Mouse (Mus musculus): ENCODE measurements around the gene 1600012H06Rik. TPM values are rescaled to one million over a fixed set of nuclear protein-coding genes. Genes with fewer than 3 reads are reported as not detected.
A peak's percentile ranks its signal among the peaks of the same experiment; 100 is the strongest.
"Not testable (repeated sequence)": the region's sequence is repeated elsewhere in the genome, so short reads cannot be mapped to it uniquely, and the experiment has no call there.

Gene 1600012H06Rik
- polyA plus RNA-seq, 1 experiment from 2014 or later: 37.5 TPM

DNA sequence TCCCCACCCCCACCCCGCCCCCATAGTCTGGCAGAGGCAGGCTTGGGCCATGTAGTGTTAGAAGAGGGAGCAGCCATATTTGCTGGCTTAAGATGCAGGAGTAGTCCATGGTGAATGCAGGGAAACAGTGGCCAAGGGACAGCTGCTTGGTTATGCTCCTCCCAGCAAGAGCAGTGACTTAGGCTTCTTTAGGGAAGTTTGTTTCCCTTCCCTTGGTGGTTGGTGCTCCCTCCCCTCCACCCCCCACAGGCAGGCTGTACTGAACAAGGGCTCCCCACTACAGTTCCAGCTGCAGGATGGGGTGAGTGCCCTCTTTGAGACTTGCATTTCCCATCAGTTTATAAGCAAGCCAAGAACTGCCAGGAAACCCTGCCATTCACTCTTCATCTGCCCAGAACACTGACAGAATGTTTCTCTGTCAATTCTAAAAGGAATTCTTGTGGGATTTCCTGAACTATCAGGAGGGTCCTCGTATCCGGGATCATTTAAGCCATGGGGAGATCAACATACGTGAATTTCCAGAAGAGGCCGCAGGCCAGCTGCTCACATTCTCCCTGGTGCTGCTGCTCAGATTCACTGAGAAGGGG is 47.2 kb downstream of the 1600012H06Rik start:
- WGBS: 65% methylated on average over 4 of the region's 5 CpGs
- not testable (repeated sequence) for H3K9me3 ChIP-seq; H3K4me1 ChIP-seq; H3K36me3 ChIP-seq; H3K27ac ChIP-seq; H3K4me2 ChIP-seq; H3K9ac ChIP-seq; ATAC-seq (ENCODE audit: insufficient read depth, low FRiP score, low read depth); H3K4me3 ChIP-seq (replicated peaks); H3K27me3 ChIP-seq (replicated peaks)

DNA sequence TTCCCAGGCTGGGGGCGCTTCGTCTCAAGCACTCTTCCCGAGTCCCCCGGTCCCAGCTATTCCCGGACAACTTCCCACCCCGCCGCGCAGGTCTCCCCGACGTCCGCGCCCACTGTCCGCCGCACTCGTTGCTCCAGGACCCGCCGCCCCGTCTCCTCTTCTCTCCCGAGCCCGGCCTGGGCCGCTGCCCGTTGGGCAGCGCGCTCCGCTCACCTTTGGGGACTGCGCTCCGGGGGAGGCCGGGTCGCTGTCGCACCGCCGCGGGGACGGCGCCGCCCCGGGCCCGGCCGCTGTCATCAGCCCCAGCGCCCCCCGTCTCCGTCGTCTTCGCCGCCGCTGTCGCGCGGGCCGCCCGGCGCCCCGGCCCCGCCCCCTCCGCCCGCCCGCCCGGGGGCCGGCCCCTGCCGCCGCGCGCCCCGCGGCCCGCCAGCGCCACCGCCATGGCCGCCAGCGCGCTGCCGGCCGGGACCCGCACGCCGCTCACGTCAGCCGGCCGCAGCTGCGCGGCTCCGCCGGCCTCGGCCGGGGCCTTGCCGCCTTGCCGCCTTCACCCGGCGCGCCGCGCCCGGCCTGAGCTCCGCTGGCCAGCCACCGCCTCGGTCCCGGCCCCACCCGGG is 49.6 kb downstream of the 1600012H06Rik start:
- H3K4me2 ChIP-seq; H3K36me3 ChIP-seq; H3K4me1 ChIP-seq; H3K27me3 ChIP-seq (replicated peaks); H3K9ac ChIP-seq; H3K27ac ChIP-seq; H3K9me3 ChIP-seq; H3K4me3 ChIP-seq (replicated peaks): not testable (repeated sequence)
- ATAC-seq (ENCODE audit: insufficient read depth, low FRiP score, low read depth): peak; percentile 71
- no CpG with 5 or more reads among the region's 98 CpGs for WGBS

DNA sequence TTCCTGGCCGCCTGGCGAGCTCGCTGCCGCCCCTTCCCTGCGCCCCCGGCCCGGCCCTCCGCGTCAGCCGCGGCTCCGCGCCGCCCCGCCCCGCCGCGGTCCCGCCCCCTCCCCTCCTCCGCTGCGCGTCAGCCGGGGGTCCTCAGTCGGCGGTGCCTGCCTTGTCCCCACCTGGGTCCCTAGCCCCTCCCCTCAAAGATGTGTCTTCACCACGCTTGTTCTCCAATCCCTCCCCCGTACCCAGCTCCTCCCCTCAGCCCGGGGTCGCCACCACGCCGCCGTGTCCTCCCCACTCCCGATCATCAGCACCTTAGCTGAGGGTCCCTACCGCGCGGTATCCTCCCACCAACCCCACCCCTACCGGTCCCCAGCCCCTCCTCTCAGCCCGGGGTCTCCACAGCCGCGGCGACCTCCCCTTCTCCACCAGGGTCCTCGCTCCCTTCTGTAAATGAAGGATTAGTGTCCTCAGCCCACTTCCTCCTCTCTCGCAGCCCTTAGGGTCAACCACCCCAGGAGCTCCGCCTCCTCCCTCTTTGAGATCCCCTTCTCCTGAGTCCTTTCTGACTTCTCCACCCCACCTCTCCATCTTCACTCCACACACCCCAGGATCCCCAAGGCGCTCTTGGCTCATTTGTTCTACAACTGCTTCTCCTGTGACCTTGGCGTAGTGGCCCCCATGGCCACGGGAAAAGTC is 50.3 kb downstream of the 1600012H06Rik start:
- not testable (repeated sequence) for H3K9me3 ChIP-seq; H3K9ac ChIP-seq; H3K4me2 ChIP-seq; H3K27ac ChIP-seq; H3K36me3 ChIP-seq; H3K4me3 ChIP-seq (replicated peaks); H3K4me1 ChIP-seq; H3K27me3 ChIP-seq (replicated peaks)
- peak; percentile 69 for ATAC-seq (ENCODE audit: insufficient read depth, low FRiP score, low read depth)
- WGBS: no CpG with 5 or more reads among the region's 47 CpGs

DNA sequence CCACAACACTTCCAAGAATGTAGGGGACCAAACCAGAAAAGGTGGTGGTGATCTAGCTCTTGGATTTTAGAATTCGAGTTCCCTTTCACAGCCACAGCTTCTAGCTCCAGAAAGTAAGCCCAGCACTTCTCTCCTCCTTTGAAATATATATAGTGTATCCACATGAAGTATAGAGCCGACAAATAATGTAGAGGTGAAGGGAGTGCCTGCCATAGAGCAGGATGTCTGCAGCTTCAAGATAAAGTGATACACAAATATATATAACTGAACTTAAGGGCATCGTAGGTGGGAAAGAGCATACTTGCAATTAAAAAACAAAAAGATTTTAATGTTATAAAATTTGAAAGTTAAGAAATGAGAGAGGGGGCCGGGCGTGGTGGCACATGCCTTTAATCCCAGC is 51.2 kb downstream of the 1600012H06Rik start:
- WGBS: no CpG with 5 or more reads among the region's 5 CpGs

DNA sequence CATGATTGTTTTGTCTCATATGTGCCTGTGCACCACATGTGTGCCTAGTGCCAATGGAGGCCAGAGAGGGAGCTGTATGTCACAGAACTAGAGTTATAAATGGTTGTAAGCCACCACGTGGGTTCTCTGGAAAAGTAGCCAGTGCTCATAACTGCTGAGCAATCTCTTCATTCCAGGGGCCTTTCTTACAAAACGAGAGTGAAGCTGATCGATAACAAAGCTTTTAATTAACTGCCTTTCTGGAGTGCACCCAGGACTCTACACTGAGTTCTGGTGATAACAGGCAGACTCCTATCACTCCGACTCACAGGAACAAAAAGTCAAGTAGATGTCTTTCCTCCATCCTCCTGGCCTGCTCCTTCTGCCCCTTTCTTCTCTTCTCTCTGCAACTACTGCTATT is 57.1 kb downstream of the 1600012H06Rik start:
- H3K4me2 ChIP-seq; H3K4me1 ChIP-seq; H3K4me3 ChIP-seq (replicated peaks); H3K9me3 ChIP-seq; H3K27ac ChIP-seq; H3K27me3 ChIP-seq (replicated peaks); H3K9ac ChIP-seq; H3K36me3 ChIP-seq: not testable (repeated sequence)
- peak; percentile 44; the same call in 1 of the 2 replicates for ATAC-seq (ENCODE audit: insufficient read depth, low FRiP score, low read depth)
- no CpG with 5 or more reads among the region's 4 CpGs for WGBS

More for the DNA sequence above, 51.2 kb downstream of the 1600012H06Rik start:
- H3K9me3 ChIP-seq; H3K4me3 ChIP-seq (replicated peaks); H3K9ac ChIP-seq; H3K4me2 ChIP-seq; H3K4me1 ChIP-seq; H3K36me3 ChIP-seq; H3K27ac ChIP-seq; H3K27me3 ChIP-seq (replicated peaks); ATAC-seq (ENCODE audit: insufficient read depth, low FRiP score, low read depth): not testable (repeated sequence)

DNA sequence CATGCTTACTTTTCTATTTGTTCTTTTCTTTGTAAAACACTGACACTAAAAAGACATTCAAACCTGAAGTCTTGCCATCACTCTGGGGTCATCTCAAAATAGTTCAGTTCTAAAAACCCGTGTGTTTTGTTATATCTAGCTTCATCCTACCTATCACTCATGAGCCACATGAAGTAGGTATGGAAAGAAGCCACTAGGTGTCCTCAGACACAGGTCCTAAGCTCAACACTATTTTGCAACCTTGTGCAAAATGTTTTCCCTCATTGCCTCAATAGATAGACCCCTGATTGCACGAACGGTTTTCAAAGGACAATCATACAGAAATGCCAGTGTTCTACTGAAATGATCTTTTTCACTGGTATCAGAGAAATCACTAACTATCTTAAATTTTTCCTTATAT is 66.1 kb downstream of the 1600012H06Rik start:
- H3K27ac ChIP-seq; H3K4me1 ChIP-seq; H3K9ac ChIP-seq; H3K4me3 ChIP-seq (replicated peaks); H3K4me2 ChIP-seq; H3K9me3 ChIP-seq; ATAC-seq (ENCODE audit: insufficient read depth, low FRiP score, low read depth); H3K27me3 ChIP-seq (replicated peaks); H3K36me3 ChIP-seq: not testable (repeated sequence)
- no CpG with 5 or more reads among the region's 3 CpGs for WGBS

Other genes starting within 250 kb of the 1600012H06Rik start
- 35.0 and 35.2 TPM in 2 replicates for gene Thbs2, start 248.9 kb upstream of the 1600012H06Rik start, polyA plus RNA-seq (2015; fragmentation: Nextera tagmentation; extraction: Ambion mirVana)
- 5.2 and 7.6 TPM in 2 replicates for gene Wdr27, start within 50 bp of the 1600012H06Rik start, polyA plus RNA-seq (2015; fragmentation: Nextera tagmentation; extraction: Ambion mirVana)
- gene Phf10, start 18.1 kb downstream of the 1600012H06Rik start, polyA plus RNA-seq (2015; fragmentation: Nextera tagmentation; extraction: Ambion mirVana): 41.0 and 46.2 TPM in 2 replicates
- gene 9030025P20Rik, start 35.3 kb downstream of the 1600012H06Rik start, polyA plus RNA-seq (2015; fragmentation: Nextera tagmentation; extraction: Ambion mirVana): 8.3 and 11.1 TPM in 2 replicates
- not detected in 2 replicates for gene Gm3417, start 35.6 kb downstream of the 1600012H06Rik start, polyA plus RNA-seq (2015; fragmentation: Nextera tagmentation; extraction: Ambion mirVana)
- 7.2 and 8.3 TPM in 2 replicates for gene Gm3435, start 67.0 kb downstream of the 1600012H06Rik start, polyA plus RNA-seq (2015; fragmentation: Nextera tagmentation; extraction: Ambion mirVana)
- gene Ermard, start 98.0 kb downstream of the 1600012H06Rik start, polyA plus RNA-seq (2015; fragmentation: Nextera tagmentation; extraction: Ambion mirVana): 69.4 and 74.0 TPM in 2 replicates
- gene Tcte3, start 98.3 kb downstream of the 1600012H06Rik start, polyA plus RNA-seq (2015; fragmentation: Nextera tagmentation; extraction: Ambion mirVana): 0.61 TPM in 1 of 2 replicates, not detected in the other
- gene Gm3448, start 98.4 kb downstream of the 1600012H06Rik start, polyA plus RNA-seq (2015; fragmentation: Nextera tagmentation; extraction: Ambion mirVana): 4.1 and 5.2 TPM in 2 replicates